Mouse (Mus musculus) MEL (cell line): ENCODE measurements at regions not wholly inside any gene's neighbourhood (a gene's known extent, or its start where the extent isn't known, plus 50 kb on each side); places are given as distances from the start of the nearest gene placed in this dataset.

Experiments
- CTCF ChIP-seq, 3 experiments: IDR thresholded peaks in 2 of 3; conservative IDR thresholded peaks in 1 of 3; 2 replicates each; pipeline ENCODE4 v1.5.1; 2011 to 2012; ENCODE audit warnings: low read length in 3 of 3, low read depth in 2 of 3, mild to moderate bottlenecking in 2 of 3, improper control_type of control experiment in 1 of 3, inconsistent platforms in 1 of 3, mixed read lengths in 1 of 3, moderate library complexity in 1 of 3; ENCODE audit not compliant: control insufficient read depth in 1 of 3, insufficient read depth in 1 of 3, poor library complexity in 1 of 3, severe bottlenecking in 1 of 3
- MAFK ChIP-seq: IDR thresholded peaks from 2 replicates; pipeline ENCODE4 v1.6.1; 2011; ENCODE audit warnings: low read depth, mild to moderate bottlenecking, low read length, improper control_type of control experiment, borderline replicate concordance
- MAZ ChIP-seq: IDR thresholded peaks from 2 replicates; pipeline ENCODE4 v1.6.1; 2012; ENCODE audit warnings: low read depth, mild to moderate bottlenecking, inconsistent platforms, low read length, improper control_type of control experiment
- MXI1 ChIP-seq: IDR thresholded peaks from 2 replicates; pipeline ENCODE4 v1.6.1; 2011; ENCODE audit warnings: mild to moderate bottlenecking, low read depth, low read length, improper control_type of control experiment
- MYC ChIP-seq: IDR thresholded peaks from 2 replicates; pipeline ENCODE4 v1.6.1; 2011; ENCODE audit warnings: low read depth, mild to moderate bottlenecking, low read length, improper control_type of control experiment, moderate library complexity
- POLR2A ChIP-seq, 2 experiments: IDR thresholded peaks; 2 replicates each; pipeline ENCODE4 v1.6.1; 2011 to 2012; ENCODE audit warnings: low read length in 2 of 2, mild to moderate bottlenecking in 2 of 2, control low read depth in 1 of 2, improper control_type of control experiment in 1 of 2, low read depth in 1 of 2, moderate library complexity in 1 of 2; ENCODE audit not compliant: control insufficient read depth in 1 of 2, insufficient read depth in 1 of 2, poor library complexity in 1 of 2
- TBP ChIP-seq: IDR thresholded peaks from 2 replicates; pipeline ENCODE4 v1.8.0; 2011; ENCODE audit warnings: low read depth, low read length, improper control_type of control experiment
- UBTF ChIP-seq: IDR thresholded peaks from 2 replicates; pipeline ENCODE4 v1.6.1; 2012; ENCODE audit warnings: low read depth, mild to moderate bottlenecking, inconsistent platforms, low read length, improper control_type of control experiment, moderate library complexity, borderline replicate concordance; ENCODE audit not compliant: insufficient read depth
- USF2 ChIP-seq, 2 experiments: IDR thresholded peaks; 2 replicates each; pipeline ENCODE4 v1.6.1; 2011 to 2012; ENCODE audit warnings: improper control_type of control experiment in 2 of 2, low read length in 2 of 2, borderline replicate concordance in 1 of 2, inconsistent platforms in 1 of 2, low read depth in 1 of 2, mild to moderate bottlenecking in 1 of 2; ENCODE audit not compliant: insufficient read depth in 1 of 2
- ZNF384 ChIP-seq: IDR thresholded peaks from 2 replicates; pipeline ENCODE4 v1.6.1; 2012; ENCODE audit warnings: low read depth, mild to moderate bottlenecking, inconsistent platforms, low read length, improper control_type of control experiment

DNA sequence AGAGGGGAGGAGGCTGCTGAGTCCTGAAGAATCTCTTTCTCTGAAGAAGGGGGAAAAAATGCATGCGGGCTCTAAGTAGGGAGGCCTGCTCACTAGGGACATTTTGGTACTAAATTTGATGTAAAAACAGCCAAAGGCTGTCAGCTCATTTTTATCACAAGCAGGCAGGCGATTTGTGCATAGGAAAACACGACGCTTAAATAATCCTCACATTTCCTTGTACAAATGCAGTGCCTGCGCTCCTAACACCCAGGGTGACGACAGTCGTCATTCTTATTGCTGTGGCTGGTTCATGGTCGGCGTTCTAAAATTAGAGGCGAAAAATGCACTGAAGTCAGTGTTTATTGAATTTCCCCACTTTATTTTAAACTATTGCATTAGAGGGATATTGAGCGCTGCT, 650.6 kb downstream of the Pdcd6ip start:
- TF ChIP-seq TBP: no peak
- no peak for TF ChIP-seq POLR2A (IDR thresholded peaks at IDR 0.05; ENCODE audit: control insufficient read depth in 1 of 2, insufficient read depth in 1 of 2, low read depth in 1 of 2, low read length in 2 of 2, poor library complexity in 1 of 2)
- TF ChIP-seq CTCF (IDR thresholded peaks at IDR 0.05 in 2 of 3, conservative IDR thresholded peaks at IDR 0.05 in 1 of 3; ENCODE audit: control insufficient read depth in 1 of 3, insufficient read depth in 1 of 3, low read depth in 2 of 3, low read length in 3 of 3, poor library complexity in 1 of 3, severe bottlenecking in 1 of 3): no peak
- no peak for TF ChIP-seq USF2 (IDR thresholded peaks at IDR 0.05; ENCODE audit: borderline replicate concordance in 1 of 2, insufficient read depth in 1 of 2, low read depth in 1 of 2, low read length in 2 of 2)
- TF ChIP-seq UBTF: no peak
- TF ChIP-seq MAFK: no peak
- TF ChIP-seq MYC: no peak
- no peak for TF ChIP-seq MAZ
- no peak for TF ChIP-seq MXI1
- no peak for TF ChIP-seq ZNF384
